Comparison of ENCODE assay signal across 8 mouse cellular contexts in genomic region chr2:157605025-157605675, GRCm38 (mm10). TPM values are rescaled to one million over a fixed set of nuclear protein-coding genes. Genes with fewer than 3 reads are reported as not detected.
DNase-seq lines count a peak whose midpoint lies in the region; ATAC-seq and TF ChIP-seq lines count a peak whose summit lies in the region.

No protein-coding gene starts in this region.

- intact Hi-C loops in heart, postnatal 10 days (cut with DNase I), result loop anchor here (2.0 to 10.0 kb wide), 3 partner anchors 30 to 740 kb away; no protein-coding TSS in a partner anchor

- peaks cover 23% of the 10 kb centered on the region for H3K4me1 ChIP-seq in E14TG2a.4 (replicated peaks; ENCODE audit: low read depth, low read length)
- no peaks in the 10 kb centered on the region for H3K4me1 ChIP-seq in lung, postnatal 0 days (ENCODE audit: insufficient read depth, low read depth, low read length)

- no peaks in the 10 kb centered on the region for H3K9me3 ChIP-seq in E14TG2a.4 (ENCODE audit: low read length)
- H3K9me3 ChIP-seq in lung, postnatal 0 days (ENCODE audit: low read length), result no peaks in the 10 kb centered on the region

- 6% methylated on average over 18 of the region's 18 CpGs for WGBS in lung, postnatal 0 days

- peak; percentile 91 for TF ChIP-seq CTCF in E14TG2a.4 (conservative IDR thresholded peaks at IDR 0.05; ENCODE audit: low read length)
- TF ChIP-seq CTCF in brain, embryonic 14.5 days (IDR thresholded peaks at IDR 0.05; ENCODE audit: borderline replicate concordance, extremely low read depth, insufficient read depth, insufficient read length), result peak; percentile 100
- TF ChIP-seq CTCF in lung, postnatal 0 days (IDR thresholded peaks at IDR 0.05), result peak; percentile 96

- H3K9ac ChIP-seq in lung, postnatal 0 days (replicated peaks; ENCODE audit: low read depth), result no peak overlapping the region

- peaks cover 39% of the 10 kb centered on the region for H3K27me3 ChIP-seq in E14TG2a.4 (ENCODE audit: insufficient read depth, low read length)
- no peaks in the 10 kb centered on the region for H3K27me3 ChIP-seq in lung, postnatal 0 days (replicated peaks; ENCODE audit: insufficient read depth, low read length)

- peak; percentile 83 for DNase-seq in brain, embryonic 14.5 days (ENCODE audit: low read depth)
- peak; percentile 78 to 84 for DNase-seq in heart, postnatal 10 days
- peak; percentile 91 to 92 for DNase-seq in kidney, postnatal 4 days
- DNase-seq in lung, postnatal 0 days (ENCODE audit: low spot score), result peak; percentile 60
- DNase-seq in retina, adult 2 months (ENCODE audit: low read depth, low spot score), result peak; percentile 38
- peak; percentile 83 for DNase-seq in thymus, postnatal 25 days

- no peaks in the 10 kb centered on the region for H3K36me3 ChIP-seq in E14TG2a.4 (ENCODE audit: insufficient read depth, low read length)
- no peaks in the 10 kb centered on the region for H3K36me3 ChIP-seq in lung, postnatal 0 days (ENCODE audit: insufficient read depth, low read length)

- H3K4me3 ChIP-seq in E14TG2a.4 (replicated peaks; ENCODE audit: low read length), result no peak overlapping the region
- H3K4me3 ChIP-seq in lung, postnatal 0 days (ENCODE audit: low read depth, low read length), result no peak overlapping the region

- ATAC-seq in erythroid progenitor cell, adult 5-6 weeks (replicated peaks; ENCODE audit: low FRiP score, poor library complexity, severe bottlenecking), result peak; percentile 70; the same call in 1 of the 2 replicates
- ATAC-seq in lung, postnatal 0 days, result 0 out of 2 replicates have a peak, but pooled peaks have one; percentile 37

- no peak overlapping the region for H3K4me2 ChIP-seq in lung, postnatal 0 days (replicated peaks; ENCODE audit: low read depth, low read length)

- no peak for TF ChIP-seq EP300 in lung, postnatal 0 days (IDR thresholded peaks at IDR 0.05)

- TF ChIP-seq POLR2A in brain, embryonic 14.5 days (IDR thresholded peaks at IDR 0.05; ENCODE audit: borderline replicate concordance, extremely low read depth, insufficient read depth, insufficient read length, poor library complexity, severe bottlenecking), result no peak

- H3K27ac ChIP-seq in lung, postnatal 0 days (ENCODE audit: low read length), result no peak overlapping the region

RNA-seq across cellular contexts. Expression of gene Blcap, which starts 34.1 kb away (rescaled TPM):
- polyA plus RNA-seq in brain, embryonic 14.5 days (2012; rRNA removed), result 225 and 231 TPM in 2 replicates
- 1.7 and 4.0 TPM in 2 replicates for total RNA-seq in erythroid progenitor cell, adult 5-6 weeks (2015; ENCODE audit: low replicate concordance)
- total RNA-seq in erythroid progenitor cell, adult 5-6 weeks (2017; ENCODE audit: low replicate concordance), result 1.8 and 3.2 TPM in 2 replicates
- total RNA-seq in heart, postnatal 10 days (2021), result 10 to 100 TPM; 61.1 to 63.8 TPM
- 59.0 and 68.8 TPM in 2 replicates for polyA plus RNA-seq in lung, postnatal 0 days (2015; fragmentation: Nextera tagmentation; extraction: Ambion mirVana)

RNA-seq across cellular contexts. Expression of gene Nnat, which starts 45.3 kb away (rescaled TPM):
- 8,068 and 9,838 TPM in 2 replicates for polyA plus RNA-seq in brain, embryonic 14.5 days (2012; rRNA removed)
- total RNA-seq in erythroid progenitor cell, adult 5-6 weeks (2015; ENCODE audit: low replicate concordance), result not detected in 2 replicates
- not detected in 2 replicates for total RNA-seq in erythroid progenitor cell, adult 5-6 weeks (2017; ENCODE audit: low replicate concordance)
- total RNA-seq in heart, postnatal 10 days (2021), result 1 to 10 TPM; 3.9 to 6.4 TPM
- polyA plus RNA-seq in lung, postnatal 0 days (2015; fragmentation: Nextera tagmentation; extraction: Ambion mirVana), result 101 and 151 TPM in 2 replicates

Comparison
In these comparisons a context has a peak if more than half of its experiments do, and no peak if none do; other contexts are left out.
1. DNase-seq: peak in every context shown above with its lines; median percentile 92 in kidney, postnatal 4 days; 83 in brain, embryonic 14.5 days; 83 in thymus, postnatal 25 days; 81 in heart, postnatal 10 days; 60 in lung, postnatal 0 days; 38 in retina, adult 2 months.
2. RNA of gene Blcap, which starts 34.1 kb away (total RNA-seq): 61.1 to 63.8 TPM in heart, postnatal 10 days; 1.7 to 4.0 TPM in erythroid progenitor cell, adult 5-6 weeks; every median in the first group is over 10 times any median in the second.
3. RNA of gene Nnat, which starts 45.3 kb away (total RNA-seq): 3.9 to 6.4 TPM in heart, postnatal 10 days; not detected in erythroid progenitor cell, adult 5-6 weeks; every median in the first group is over 4 times any median in the second.
4. Peak in every context shown above with its lines, with median percentiles within 50 percentile points of each other: CTCF ChIP-seq.